Mouse (Mus musculus) adrenal gland, postnatal 10 days (tissue): ENCODE results near the gene Sowahb. TPM values are rescaled to one million over a fixed set of nuclear protein-coding genes. Genes with fewer than 3 reads are reported as not detected.
"Not testable (repeated sequence)": the region's sequence is repeated elsewhere in the genome, so short reads cannot be mapped to it uniquely, and the experiment has no call there.

Experiments
- DNase-seq: peaks from one replicate; pipeline ENCODE4 v3.0.0; 2021; ENCODE audit warnings: mixed read lengths
- total RNA-seq, 2 experiments: library from RNA; stranded (reverse); gene quantifications; 2 replicates each; pipeline ENCODE4 v1.2.3; 2021

Gene Sowahb
- total RNA-seq, 2 experiments from 2014 or later, result 0.48 to 1.4 TPM

DNA sequence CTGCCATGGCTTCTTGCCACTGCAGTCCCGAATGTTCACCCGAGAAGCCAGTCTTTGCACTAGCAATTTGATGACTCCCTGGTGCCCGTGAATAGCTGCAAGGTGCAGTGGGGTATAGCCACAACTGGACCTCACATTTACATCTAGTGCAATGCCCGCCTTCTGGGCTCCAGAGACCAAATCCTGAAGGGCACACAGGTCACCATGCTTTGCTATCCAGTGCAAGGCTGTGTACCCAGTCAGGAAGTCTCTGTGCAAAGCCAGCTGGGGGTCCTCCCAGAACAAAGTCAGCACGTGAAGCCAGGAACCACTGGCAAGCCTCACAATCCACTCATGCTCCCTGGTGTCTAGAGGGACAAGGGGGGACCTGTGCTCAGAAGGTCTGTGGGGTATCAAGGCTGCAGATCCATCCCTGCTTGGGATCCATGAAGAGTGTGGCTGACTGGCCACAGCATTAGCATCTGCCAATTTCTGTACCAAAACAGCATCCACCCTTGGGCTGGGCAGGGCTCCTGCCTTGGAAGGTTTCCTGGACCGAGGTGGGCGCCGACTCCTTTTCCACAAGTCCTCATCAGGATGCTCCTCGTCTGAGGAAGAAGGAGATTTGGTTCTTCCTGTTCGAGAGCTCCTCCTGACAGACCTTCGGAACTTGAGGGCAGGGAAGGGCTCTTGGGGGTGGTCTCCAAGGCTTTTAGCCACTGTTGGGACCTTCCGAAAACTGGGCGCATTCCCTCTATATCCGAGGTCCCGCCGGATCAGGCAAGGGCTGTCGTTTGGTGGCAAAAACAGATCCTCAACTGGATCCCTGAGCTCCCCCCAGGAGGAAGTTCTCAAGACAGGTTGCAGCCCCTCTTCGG is 1.8 kb downstream of the Sowahb start:
- DNase-seq, result no peak

- peak; percentile 37 for DNase-seq
Measured at GRCm38 (mm10) chr5:93042031-93042430, 2.8 kb downstream of the Sowahb start.

DNA sequence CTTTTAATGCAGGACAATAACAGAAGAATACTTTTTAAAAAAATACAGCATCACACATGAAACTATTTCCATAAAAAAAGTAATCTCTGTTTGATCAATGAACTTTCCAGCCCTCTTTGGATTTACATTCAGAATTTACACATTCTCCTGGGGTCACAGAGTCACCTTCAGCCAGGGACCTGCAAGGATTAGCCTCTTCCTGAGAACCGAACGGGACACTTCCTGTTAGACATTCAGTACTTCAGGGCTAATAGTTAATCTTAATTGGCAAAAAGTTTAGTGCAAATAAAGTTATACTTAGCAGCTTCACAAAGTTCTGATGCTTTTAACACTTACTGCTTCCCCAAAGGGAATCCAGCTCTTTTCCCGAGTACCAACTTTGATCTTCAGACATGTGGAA is 3.5 kb downstream of the Sowahb start:
- DNase-seq, result no peak

GRCm38 (mm10) chr5:93040095-93040494 is 4.7 kb downstream of the Sowahb start:
- DNase-seq, result no peak

GRCm38 (mm10) chr5:93036254-93036653 is 8.6 kb downstream of the Sowahb start:
- DNase-seq, result no peak

DNA sequence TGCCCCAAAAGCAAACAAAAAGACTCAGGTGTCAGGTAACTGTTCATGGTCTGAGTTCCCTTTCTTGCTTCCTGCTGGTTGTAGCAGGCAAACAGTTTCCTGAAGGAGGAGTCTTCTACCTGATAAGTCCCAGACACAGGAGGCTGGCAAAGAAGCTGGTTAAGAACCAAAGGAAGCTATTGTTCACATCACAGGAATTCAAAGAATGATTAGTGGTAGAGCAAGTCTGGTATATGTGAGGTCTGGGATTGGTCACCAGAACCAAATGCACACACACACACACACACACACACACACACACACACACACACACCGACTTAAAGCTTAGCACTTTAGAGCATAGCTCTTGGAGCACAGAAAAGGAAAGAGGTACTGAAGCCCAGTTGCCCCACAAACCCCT is 9.5 kb downstream of the Sowahb start:
- DNase-seq, result no peak

- no peak for DNase-seq
Measured at GRCm38 (mm10) chr5:93033087-93033870, 11.5 kb downstream of the Sowahb start.

DNA sequence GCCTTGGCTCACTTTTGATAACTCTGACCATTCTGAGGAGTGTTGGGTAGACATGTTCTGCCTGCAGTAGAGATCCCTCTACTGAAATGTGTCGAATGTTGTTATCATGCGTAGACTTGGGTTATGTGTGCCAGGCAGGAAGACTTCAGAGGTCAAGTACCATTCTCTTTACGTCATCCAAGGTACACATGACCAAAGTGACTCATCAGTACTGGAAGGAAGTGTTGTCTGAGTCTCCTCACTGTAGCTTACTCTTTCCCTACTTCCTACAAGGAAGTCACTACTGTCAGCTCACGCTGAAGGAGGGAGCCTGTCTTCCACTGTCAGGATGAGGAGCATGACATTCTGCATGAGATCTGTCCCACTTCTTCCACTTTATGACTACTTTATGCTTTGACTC is 12.2 kb downstream of the Sowahb start:
- DNase-seq, result no peak

- DNase-seq, result no peak
Measured at GRCm38 (mm10) chr5:93030869-93031268, 14.0 kb downstream of the Sowahb start.

DNA sequence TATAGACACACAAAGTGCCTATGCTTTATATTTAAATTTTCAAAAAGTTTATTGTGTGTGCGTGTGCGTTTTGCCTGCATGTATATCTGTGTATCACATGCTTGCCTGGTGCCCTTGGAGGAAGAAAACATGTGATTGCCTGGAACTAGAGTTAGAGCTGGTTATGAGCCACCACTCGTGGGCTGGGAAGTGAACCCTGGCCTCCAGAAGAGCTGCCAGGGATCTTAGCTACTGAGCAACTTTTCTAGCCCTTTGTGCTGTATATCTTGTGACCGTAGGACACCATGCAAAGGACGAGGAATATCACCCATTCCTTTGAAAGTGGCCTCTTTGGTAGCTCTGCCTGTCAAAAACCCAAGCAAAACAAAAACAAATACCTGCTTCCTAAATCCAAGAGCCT is 14.4 kb downstream of the Sowahb start:
- DNase-seq, result no peak

DNA sequence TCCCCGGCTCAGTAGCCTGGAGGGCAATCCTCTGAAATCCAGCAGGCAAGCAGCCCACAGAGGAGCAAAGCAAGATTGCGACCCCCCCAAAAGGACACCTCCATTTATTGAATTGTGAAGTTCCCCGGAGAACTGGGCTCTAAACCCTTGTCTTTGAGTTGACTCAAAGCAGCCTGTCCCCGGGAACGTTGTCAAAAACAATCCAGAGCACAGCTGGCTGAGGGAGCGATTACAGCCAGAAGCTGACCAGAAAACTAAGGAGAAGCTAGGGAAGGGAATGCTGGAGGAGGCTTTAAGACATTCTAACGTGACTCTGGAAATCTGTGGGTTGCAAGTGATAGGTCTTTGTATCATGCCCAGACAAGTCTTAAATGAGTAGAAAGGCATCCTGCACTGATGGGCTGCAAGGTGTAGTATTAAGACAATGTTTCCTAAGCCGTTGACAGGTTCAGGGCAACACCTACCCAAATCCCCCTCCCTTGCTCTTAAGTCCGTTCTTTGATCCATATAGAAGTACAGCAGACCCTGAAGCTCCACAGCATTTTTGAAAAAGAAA is 17.6 kb downstream of the Sowahb start:
- no peak for DNase-seq

GRCm38 (mm10) chr5:93026437-93027119 is 18.2 kb downstream of the Sowahb start:
- DNase-seq, result no peak

DNA sequence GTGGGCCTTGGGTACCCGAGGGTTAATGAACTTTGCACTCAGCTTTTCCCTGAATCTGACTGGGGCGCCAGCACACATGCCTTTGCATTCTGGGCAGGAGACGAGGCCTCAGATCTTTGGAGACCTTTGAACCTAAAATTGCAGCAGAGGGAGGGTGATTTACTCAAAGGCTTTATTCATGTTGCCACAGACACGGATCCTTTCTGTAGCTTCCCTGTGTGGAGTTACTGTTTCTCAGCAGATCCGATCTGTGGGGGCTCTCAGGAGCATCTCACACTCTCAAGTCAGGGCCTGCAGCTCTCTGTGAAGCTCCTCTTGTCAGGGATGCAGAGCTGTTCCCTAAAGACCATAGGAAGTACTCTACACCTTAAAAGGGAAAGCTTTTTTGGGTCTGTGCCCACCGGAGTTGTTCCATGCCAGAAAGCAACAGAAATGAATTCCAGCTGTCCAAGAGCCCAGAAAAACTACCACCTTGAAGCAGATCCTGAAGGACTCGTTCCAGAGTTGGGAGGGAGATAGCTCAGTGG is 20.0 kb downstream of the Sowahb start:
- peak; percentile 82 for DNase-seq

- DNase-seq, result no peak
Measured at GRCm38 (mm10) chr5:93022126-93022797, 22.6 kb downstream of the Sowahb start.

DNA sequence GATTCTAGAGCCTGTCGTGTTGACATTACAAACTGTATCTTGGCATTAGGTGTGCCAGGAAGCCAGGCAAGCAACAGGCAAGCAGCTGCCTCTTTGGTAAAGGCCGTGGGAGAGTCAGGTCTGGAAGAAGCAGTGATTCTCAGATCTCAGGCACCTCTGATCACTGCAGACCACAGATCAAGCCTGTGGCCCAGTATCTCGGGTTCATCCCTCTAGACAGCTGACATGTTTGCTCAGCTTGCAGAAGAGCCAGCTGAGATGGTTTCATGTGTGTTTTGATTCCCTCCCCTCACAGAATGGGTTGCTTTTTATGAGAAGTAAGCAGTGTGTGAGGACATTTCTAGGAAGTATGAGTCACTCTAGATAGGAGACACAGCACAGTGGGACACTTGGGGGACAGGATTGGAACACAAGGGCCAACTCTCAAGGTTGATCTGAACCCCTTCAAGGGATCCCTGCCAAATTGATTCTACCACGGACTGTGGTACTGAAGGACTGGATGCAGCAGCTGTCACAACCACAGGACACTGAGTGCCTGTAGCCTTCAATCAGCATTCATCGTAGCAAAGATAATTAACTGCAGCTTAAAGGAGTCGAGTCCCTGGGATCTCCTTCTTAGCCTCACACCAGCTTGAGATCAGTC is 24.7 kb downstream of the Sowahb start:
- DNase-seq, result no peak

DNA sequence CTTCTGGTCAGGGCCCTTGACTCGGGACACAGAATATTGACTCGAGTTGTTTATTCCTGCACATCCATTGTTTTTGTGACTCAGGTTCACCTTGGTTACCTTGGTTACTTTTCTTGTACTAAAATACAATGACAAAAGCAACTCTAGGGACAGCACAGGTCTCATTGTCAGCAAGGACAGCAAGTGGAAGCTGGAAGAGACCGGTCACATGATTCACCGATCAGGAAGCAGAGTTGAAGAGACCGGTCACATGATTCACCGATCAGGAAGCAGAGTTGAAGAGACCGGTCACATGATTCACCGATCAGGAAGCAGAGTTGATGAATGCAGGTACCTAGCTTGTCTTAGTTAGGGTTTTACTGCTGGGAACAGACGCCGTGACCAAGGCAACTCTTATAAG is 25.6 kb downstream of the Sowahb start:
- DNase-seq, result not testable (repeated sequence)

- no peak for DNase-seq
Measured at GRCm38 (mm10) chr5:93017678-93018077, 27.1 kb downstream of the Sowahb start.

DNA sequence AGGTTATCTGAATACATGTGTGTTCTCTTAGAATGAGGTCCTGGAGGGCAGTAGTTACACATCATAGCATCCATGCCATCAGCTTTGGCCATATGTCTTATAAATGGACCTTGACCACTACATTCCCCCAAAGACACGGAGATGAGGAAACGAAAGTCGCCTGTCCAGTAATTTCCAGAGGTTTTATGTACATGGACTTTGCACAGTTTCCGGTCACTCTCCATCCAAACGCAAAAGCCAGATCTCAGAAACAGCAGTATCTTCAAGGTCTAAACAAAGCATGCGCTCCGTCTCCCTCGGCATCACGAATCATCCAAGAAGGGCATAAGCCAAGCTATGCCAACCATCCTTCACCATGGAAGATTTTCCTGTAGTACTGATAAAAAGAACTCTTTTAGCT is 36.6 kb downstream of the Sowahb start:
- no peak for DNase-seq

DNA sequence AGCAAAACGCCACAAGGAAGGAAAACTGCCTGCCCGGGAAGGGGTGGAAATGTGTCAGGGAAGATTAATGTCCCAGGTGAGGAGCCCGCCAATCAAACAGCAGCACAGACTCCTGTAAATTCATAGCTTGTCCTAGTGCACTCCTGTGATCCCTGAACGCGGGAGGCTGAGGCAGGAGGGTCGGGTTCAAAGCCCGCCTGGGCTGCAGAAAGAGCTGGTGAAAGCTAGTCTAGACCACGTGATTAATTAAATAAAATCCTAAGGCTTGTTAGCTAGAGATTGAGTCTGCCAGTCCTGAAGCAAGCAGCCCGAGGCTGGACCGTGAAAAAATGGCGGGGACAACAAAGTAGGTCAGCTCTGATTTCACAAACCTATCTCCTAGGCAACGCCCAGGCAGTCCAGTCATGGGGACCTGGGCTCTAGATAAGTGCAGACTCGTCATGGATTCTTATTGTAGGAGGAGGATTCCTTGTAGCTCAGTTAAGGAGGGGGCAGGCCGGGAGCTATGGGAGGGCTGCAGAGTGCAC is 38.9 kb downstream of the Sowahb start:
- DNase-seq, result peak; percentile 66

- DNase-seq, result peak; percentile 66
Measured at GRCm38 (mm10) chr5:93005229-93005814, 39.5 kb downstream of the Sowahb start.

GRCm38 (mm10) chr5:93002615-93003014 is 42.2 kb downstream of the Sowahb start:
- DNase-seq, result no peak
